Mouse (Mus musculus) lung, adult 18-20 months (tissue): Measurements from ENCODE around the gene Rnf151.
"Not testable (repeated sequence)": the region's sequence is repeated elsewhere in the genome, so short reads cannot be mapped to it uniquely, and the experiment has no call there.

ENCODE experiments used
- DNase-seq, 2 experiments: peaks; one replicate each; pipeline ENCODE4 v3.0.0; 2022; ENCODE audit warnings: mixed read lengths in 2 of 2

Rnf151 gene

GRCm38 (mm10) chr17:24701251-24701650, 16.6 kb downstream of the Rnf151 start:
- DNase-seq: no peak

- DNase-seq: peak in 1 of 2 experiments; percentile 2
Observed at GRCm38 (mm10) chr17:24699473-24699872, 18.4 kb downstream of the Rnf151 start.

GRCm38 (mm10) chr17:24698715-24699114, 19.1 kb downstream of the Rnf151 start:
- DNase-seq: no peak

GRCm38 (mm10) chr17:24697985-24698384, 19.9 kb downstream of the Rnf151 start:
- peak in 1 of 2 experiments; percentile 8 for DNase-seq

GRCm38 (mm10) chr17:24696011-24696697, 21.7 kb downstream of the Rnf151 start, which contains the start of the genes Gfer and Noxo1:
TSS of gene Gfer (minus strand) at chr17:24696156.
TSS of gene Noxo1 (plus strand) at chr17:24696234.
- peak; percentile 87 to 91 for DNase-seq

- no peak for DNase-seq
Observed at GRCm38 (mm10) chr17:24695326-24696010, 22.4 kb downstream of the Rnf151 start.

- DNase-seq: no peak
Observed at GRCm38 (mm10) chr17:24692385-24692784, 25.5 kb downstream of the Rnf151 start.

GRCm38 (mm10) chr17:24689251-24690081, 28.4 kb downstream of the Rnf151 start, which contains the start of gene Syngr3:
TSS of gene Syngr3 (minus strand) at chr17:24689955.
- no peak for DNase-seq

- DNase-seq: no peak
Observed at GRCm38 (mm10) chr17:24687599-24687998, 30.3 kb downstream of the Rnf151 start.

- peak; percentile 72 to 75 for DNase-seq
Observed at GRCm38 (mm10) chr17:24687146-24687595, 30.7 kb downstream of the Rnf151 start.

- DNase-seq: peak; percentile 52 to 56
Observed at GRCm38 (mm10) chr17:24686514-24686913, 31.3 kb downstream of the Rnf151 start.

GRCm38 (mm10) chr17:24677500-24678080, 40.3 kb downstream of the Rnf151 start:
- no peak for DNase-seq

- DNase-seq: no peak
Observed at GRCm38 (mm10) chr17:24676877-24677276, 41.0 kb downstream of the Rnf151 start.

GRCm38 (mm10) chr17:24676187-24676586, 41.7 kb downstream of the Rnf151 start:
- peak; percentile 52 to 74 for DNase-seq

- DNase-seq: no peak
Observed at GRCm38 (mm10) chr17:24674277-24674676, 43.6 kb downstream of the Rnf151 start.

- DNase-seq: peak; percentile 79 to 88
Observed at GRCm38 (mm10) chr17:24672141-24672540, 45.7 kb downstream of the Rnf151 start.

GRCm38 (mm10) chr17:24671346-24671745, 46.5 kb downstream of the Rnf151 start:
- DNase-seq: no peak

- DNase-seq: no peak
Observed at GRCm38 (mm10) chr17:24670246-24670844, 47.5 kb downstream of the Rnf151 start.

- DNase-seq: peak; percentile 93 to 95
Observed at GRCm38 (mm10) chr17:24669545-24670245, 48.2 kb downstream of the Rnf151 start, which contains the start of gene Zfp598. TSS of gene Zfp598 (plus strand) at chr17:24669687.

- not testable (repeated sequence) for DNase-seq
Observed at GRCm38 (mm10) chr17:24669214-24669544, 48.7 kb downstream of the Rnf151 start.

GRCm38 (mm10) chr17:24667416-24667815, 50.4 kb downstream of the Rnf151 start:
- peak; percentile 83 to 88 for DNase-seq
